Mouse (Mus musculus) CH12.LX (cell line): Measurements from ENCODE around the gene Spred1.

Source experiments
- POLR2A ChIP-seq: IDR thresholded peaks from 2 replicates; pipeline ENCODE4 v1.6.1; 2011; ENCODE audit warnings: low read depth, mild to moderate bottlenecking, improper control_type of control experiment, low read length
- POLR2AphosphoS2 ChIP-seq: IDR thresholded peaks from 2 replicates; pipeline ENCODE4 v1.6.1; 2011; ENCODE audit warnings: low read depth, low read length, improper control_type of control experiment

GRCm38 (mm10) chr2:117124839-117125238 lies 3.7 kb downstream of the Spred1 start:
- TF ChIP-seq POLR2A (no peak), POLR2AphosphoS2 (no peak)
